Mouse (Mus musculus) small intestine, adult 2 months (tissue): ENCODE results near the gene Rsph3b. TPM values are rescaled to one million over a fixed set of nuclear protein-coding genes. Genes with fewer than 3 reads are reported as not detected.

ENCODE experiments used
- H3K27ac ChIP-seq: fragments of 200-500 bp; 2 replicates; pipeline ENCODE4 v1.5.1; 2012; ENCODE audit warnings: low read depth, low read length, control low read depth, inconsistent platforms; ENCODE audit not compliant: insufficient read depth
- H3K27me3 ChIP-seq: fragments of 200-500 bp; 2 replicates; pipeline ENCODE4 v1.6.1; 2012; ENCODE audit warnings: mild to moderate bottlenecking, moderate library complexity, low read length, inconsistent platforms; ENCODE audit not compliant: control insufficient read depth, insufficient read depth
- H3K36me3 ChIP-seq: fragments of 200-500 bp; 2 replicates; pipeline ENCODE4 v1.6.1; 2012; ENCODE audit warnings: mild to moderate bottlenecking, low read length, control low read depth, inconsistent platforms; ENCODE audit not compliant: control insufficient read depth, insufficient read depth
- H3K4me1 ChIP-seq: fragments of 200-500 bp; 2 replicates; pipeline ENCODE4 v1.6.1; 2012; ENCODE audit warnings: low read length, inconsistent platforms, mixed read lengths; ENCODE audit not compliant: control insufficient read depth, insufficient read depth, insufficient read length
- H3K4me3 ChIP-seq: fragments of 200-500 bp; 2 replicates; pipeline ENCODE4 v1.5.1; 2012; ENCODE audit warnings: low read depth, mild to moderate bottlenecking, control low read depth, inconsistent platforms, low read length, moderate library complexity
- CTCF ChIP-seq: fragments of 200-500 bp; IDR thresholded peaks from 2 replicates; pipeline ENCODE4 v1.5.1; 2012; ENCODE audit warnings: low read depth, mild to moderate bottlenecking, control low read depth, inconsistent platforms, low read length, moderate library complexity, mixed read lengths; ENCODE audit not compliant: insufficient replicate concordance, insufficient read length; ENCODE audit errors: extremely low read depth
- POLR2A ChIP-seq: fragments of 200-500 bp; IDR thresholded peaks from 2 replicates; pipeline ENCODE4 v1.6.1; 2012; ENCODE audit warnings: low read depth, mild to moderate bottlenecking, control low read depth, inconsistent platforms, low read length, moderate library complexity
- WGBS: fragments of 180-500 bp; shearing (Covaris S2); methylation state at CpG from one replicate; pipeline ENCODE4 v1.1.7; 2018; 5-methylcytosine and 5-hydroxymethylcytosine counted together
- polyA plus RNA-seq: library from polyadenylated mRNA; depleted of rRNA; stranded (reverse); fragments of >200 nt; gene quantifications from 2 replicates; pipeline ENCODE4 v1.2.3, GENCODE M21; 2012

Gene Rsph3b
- polyA plus RNA-seq, 1 experiment: 33.4 TPM

DNA sequence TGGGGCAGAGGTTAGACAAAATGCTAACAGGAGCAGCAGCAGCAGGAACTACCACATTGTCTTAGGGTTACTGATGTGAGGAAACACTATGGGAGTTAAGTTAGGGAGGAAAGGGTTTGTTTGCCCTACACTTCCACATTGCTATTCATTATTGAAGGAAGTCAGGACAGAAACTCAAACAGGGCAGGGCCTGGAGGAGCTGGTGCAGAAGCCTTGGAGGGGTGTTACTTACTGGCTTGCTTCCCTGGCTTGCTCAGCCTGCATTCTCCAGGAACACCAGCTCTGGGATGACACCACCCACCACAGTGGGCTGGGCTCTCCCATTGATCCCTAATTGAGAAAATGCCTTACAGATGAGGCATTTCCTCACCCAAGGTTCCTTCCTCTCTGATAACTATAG is 79.7 kb downstream of the Rsph3b start:
- Histone ChIP-seq H3K4me1 (peaks cover 13% of the 10 kb centered on the region), H3K4me3 (no peak overlapping the region), H3K36me3 (no peaks in the 10 kb centered on the region), H3K27ac (no peak overlapping the region), H3K27me3 (no peaks in the 10 kb centered on the region)
- TF ChIP-seq CTCF: no peak
- TF ChIP-seq POLR2A: no peak

GRCm38 (mm10) chr17:6867740-6868139 is 80.7 kb downstream of the Rsph3b start:
- 14% methylated on average over 7 of the region's 7 CpGs for WGBS
- TF ChIP-seq POLR2A (peak; percentile 56; the same call in 1 of the 2 replicates), CTCF (no peak)
- Histone ChIP-seq H3K36me3 (no peaks in the 10 kb centered on the region), H3K4me1 (peaks cover 18% of the 10 kb centered on the region), H3K27me3 (no peaks in the 10 kb centered on the region), H3K4me3 (peak overlapping the region; percentile 25), H3K27ac (peak overlapping the region; percentile 80)

DNA sequence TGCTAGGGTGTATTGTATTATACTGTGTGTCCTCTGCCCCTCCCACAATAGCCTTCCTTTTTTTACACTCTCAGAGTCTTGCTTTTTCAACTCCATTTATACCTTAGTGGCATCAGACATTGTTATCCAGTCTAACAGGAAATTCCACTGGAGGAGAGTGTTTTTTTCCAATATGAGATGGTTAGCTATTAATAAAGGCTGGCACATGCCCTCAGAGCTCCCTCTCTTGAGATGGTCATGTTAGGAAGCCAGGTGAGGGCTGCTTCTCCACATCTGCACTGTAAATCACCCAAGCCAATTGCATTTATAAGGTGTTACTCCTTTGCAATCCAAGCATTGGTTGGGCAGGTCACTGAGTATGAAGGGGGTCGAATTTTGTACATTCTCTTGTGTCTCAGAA is 81.9 kb downstream of the Rsph3b start:
- no peaks in the 10 kb centered on the region for H3K36me3 ChIP-seq
- no peak for TF ChIP-seq POLR2A
- TF ChIP-seq CTCF: no peak
- H3K4me1 ChIP-seq: peaks cover 25% of the 10 kb centered on the region
- H3K27me3 ChIP-seq: no peaks in the 10 kb centered on the region
- no peak overlapping the region for H3K4me3 ChIP-seq
- no peak overlapping the region for H3K27ac ChIP-seq
- 64% methylated on average over 1 of the region's 1 CpGs for WGBS

DNA sequence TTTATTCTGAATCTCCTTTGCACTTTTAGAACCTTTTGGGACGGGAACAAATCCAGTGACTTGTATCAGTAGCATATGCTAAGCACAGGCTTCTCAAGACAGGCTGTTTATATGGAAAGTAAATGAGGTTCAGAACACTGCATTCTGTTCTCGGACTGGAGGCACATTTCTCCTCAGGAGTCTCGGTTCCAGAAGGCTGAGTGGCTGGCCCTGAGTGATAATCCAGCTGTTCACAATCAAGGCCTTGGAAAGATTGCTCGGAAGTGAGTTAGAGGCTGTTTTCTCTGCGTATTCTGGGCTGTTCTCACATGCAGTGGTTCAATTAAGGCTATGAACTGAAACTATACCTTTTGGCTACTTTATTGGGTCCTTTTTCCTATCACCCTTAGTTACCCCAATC is 82.9 kb downstream of the Rsph3b start:
- Histone ChIP-seq H3K27me3 (no peaks in the 10 kb centered on the region), H3K36me3 (no peaks in the 10 kb centered on the region), H3K27ac (no peak overlapping the region), H3K4me3 (no peak overlapping the region), H3K4me1 (peaks cover 28% of the 10 kb centered on the region)
- 74% methylated on average over 5 of the region's 5 CpGs for WGBS
- no peak for TF ChIP-seq POLR2A
- TF ChIP-seq CTCF: no peak

DNA sequence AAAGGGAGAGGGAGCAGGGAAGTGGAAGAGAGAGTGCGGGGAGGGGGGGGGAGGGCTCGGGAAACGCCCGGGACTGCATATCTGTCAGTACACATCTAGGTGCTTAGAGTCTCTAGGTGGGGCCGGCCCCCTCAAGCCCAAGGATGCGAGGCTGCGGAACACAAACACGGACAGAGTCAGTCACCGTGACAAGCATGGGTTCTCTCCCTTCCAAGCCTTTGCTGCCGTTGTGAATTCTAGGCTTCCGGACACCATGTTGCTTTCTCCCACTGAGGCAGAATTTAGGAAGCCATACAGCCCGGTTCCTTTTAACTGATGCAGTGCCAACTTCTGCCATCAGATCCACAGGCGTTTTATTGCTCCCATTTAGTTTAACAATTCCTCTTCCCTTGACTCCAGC is 83.6 kb downstream of the Rsph3b start:
- no peak for TF ChIP-seq CTCF
- TF ChIP-seq POLR2A: no peak
- Histone ChIP-seq H3K36me3 (no peaks in the 10 kb centered on the region), H3K4me1 (peaks cover 29% of the 10 kb centered on the region), H3K27me3 (no peaks in the 10 kb centered on the region), H3K4me3 (no peak overlapping the region), H3K27ac (no peak overlapping the region)
- WGBS: 57% methylated on average over 13 of the region's 13 CpGs

GRCm38 (mm10) chr17:6863521-6863920 is 85.0 kb downstream of the Rsph3b start:
- no peaks in the 10 kb centered on the region for H3K36me3 ChIP-seq
- H3K4me1 ChIP-seq: peaks cover 27% of the 10 kb centered on the region
- H3K4me3 ChIP-seq: no peak overlapping the region
- H3K27me3 ChIP-seq: no peaks in the 10 kb centered on the region
- TF ChIP-seq POLR2A (no peak), CTCF (no peak)
- peak overlapping the region; percentile 64; the same call in 1 of the 2 replicates for H3K27ac ChIP-seq
- WGBS: 77% methylated on average over 6 of the region's 6 CpGs

DNA sequence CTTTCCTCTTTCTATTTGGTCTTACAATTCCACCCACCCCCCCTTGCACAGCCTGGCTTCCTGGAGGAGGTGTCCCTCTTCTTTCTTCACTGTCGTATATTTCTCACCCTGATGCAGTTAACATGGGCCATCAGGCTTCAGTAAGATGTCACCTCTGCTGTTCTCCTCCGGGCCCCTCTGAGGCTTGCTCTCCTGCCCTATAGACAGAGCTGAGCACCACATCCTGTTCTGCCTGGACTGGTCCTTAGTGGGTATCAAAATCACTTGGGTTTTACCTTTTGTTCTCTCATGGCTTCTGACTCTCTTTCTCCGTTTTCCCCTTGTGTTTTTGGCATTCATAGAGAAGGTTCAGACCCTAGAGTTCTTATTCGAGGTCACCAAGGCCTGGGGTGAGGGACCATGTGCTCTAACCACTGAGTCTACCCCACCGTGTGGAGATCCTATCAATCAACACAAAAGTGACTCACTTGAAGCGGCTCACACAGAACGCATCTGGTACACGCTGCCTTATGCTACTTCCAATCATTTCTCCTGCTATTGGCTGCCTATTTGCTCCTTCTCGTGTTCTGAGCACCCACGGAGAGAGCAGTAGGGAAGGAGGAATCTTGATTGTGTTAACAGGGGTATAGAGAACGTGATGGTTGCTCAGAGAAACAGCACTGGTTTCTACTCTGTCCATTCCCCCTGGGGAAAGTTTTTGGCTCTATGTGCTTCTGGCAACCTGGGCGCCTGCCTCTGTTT is 86.3 kb downstream of the Rsph3b start:
- Histone ChIP-seq H3K27me3 (no peaks in the 10 kb centered on the region), H3K4me3 (peak overlapping the region; percentile 76), H3K4me1 (peaks cover 24% of the 10 kb centered on the region), H3K27ac (peak overlapping the region; percentile 100), H3K36me3 (no peaks in the 10 kb centered on the region)
- no peak for TF ChIP-seq CTCF
- TF ChIP-seq POLR2A: no peak
- WGBS: 71% methylated on average over 12 of the region's 12 CpGs
